Comparison of ENCODE assay signal across 26 mouse cellular contexts in the genomic region with DNA sequence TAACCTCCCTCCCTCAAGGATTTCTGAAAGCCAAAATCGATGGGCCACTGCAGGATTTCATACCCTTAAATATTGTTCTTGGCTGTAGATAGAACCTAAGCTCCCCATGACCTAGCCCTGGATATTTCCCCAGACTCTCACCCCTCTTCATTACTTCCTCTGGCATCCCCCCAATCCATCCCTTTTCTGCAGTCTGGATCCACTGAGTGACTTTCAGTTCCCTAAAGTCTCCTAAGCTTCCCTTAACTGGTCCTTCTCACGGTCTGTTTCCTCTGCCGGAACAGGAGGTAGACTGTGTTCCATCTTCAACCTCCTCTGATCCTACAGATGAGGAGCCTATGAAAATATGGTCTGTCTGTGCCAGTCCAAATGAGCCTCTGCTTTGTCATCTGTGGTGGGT. TPM values are rescaled to one million over a fixed set of nuclear protein-coding genes. Genes with fewer than 3 reads are reported as not detected.
"Had no signal": no experiment of that assay in that cellular context is flagged by ENCODE, and none has a peak within 500 bp of the region (broad histone marks: within the 10 kb centered on the region; RNA-seq: fewer than 3 reads in every experiment).

No protein-coding gene starts in this region.

- H3K4me2 ChIP-seq: lung, embryonic 15.5 days; midbrain, embryonic 11.5 days; midbrain, embryonic 13.5 days; midbrain, embryonic 15.5 days; neural tube, embryonic 13.5 days; neural tube, embryonic 15.5 days had no signal

- H3K36me3 ChIP-seq: lung, embryonic 15.5 days; midbrain, embryonic 13.5 days; midbrain, embryonic 15.5 days; neural tube, embryonic 13.5 days; neural tube, embryonic 15.5 days had no signal

- H3K9ac ChIP-seq: liver, postnatal 0 days; lung, embryonic 15.5 days; midbrain, embryonic 13.5 days; midbrain, embryonic 15.5 days; neural tube, embryonic 13.5 days; neural tube, embryonic 15.5 days had no signal

- ATAC-seq: liver, postnatal 0 days; lung, postnatal 0 days; midbrain, embryonic 13.5 days; midbrain, embryonic 15.5 days had no signal

- H3K9me3 ChIP-seq: lung, embryonic 15.5 days; megakaryocyte, embryonic 14.5 days; midbrain, embryonic 13.5 days; midbrain, embryonic 15.5 days; neural tube, embryonic 13.5 days; neural tube, embryonic 15.5 days had no signal

- H3K4me3 ChIP-seq: lung, embryonic 15.5 days; megakaryocyte, embryonic 14.5 days; midbrain, embryonic 13.5 days; midbrain, embryonic 15.5 days; myocyte; neural tube, embryonic 13.5 days; neural tube, embryonic 15.5 days had no signal

- H3K4me1 ChIP-seq: lung, embryonic 15.5 days; midbrain, embryonic 13.5 days; midbrain, embryonic 15.5 days; neural tube, embryonic 13.5 days; neural tube, embryonic 15.5 days had no signal

- H3K27me3 ChIP-seq: lung, embryonic 15.5 days; midbrain, embryonic 13.5 days; midbrain, embryonic 15.5 days; neural tube, embryonic 13.5 days; neural tube, embryonic 15.5 days had no signal

- DNase-seq: liver, postnatal 0 days; lung, adult 2 months; lung, postnatal 14 days; lung, postnatal 36 days; retina, postnatal 1 day; right cerebral cortex, adult 18-20 months; right cerebral cortex, postnatal 25 days; right cerebral cortex, postnatal 4 days; spleen, adult 18-20 months; thymus, adult 18-20 months; thymus, postnatal 14 days; thymus, postnatal 36 days had no signal

- H3K27ac ChIP-seq: lung, embryonic 15.5 days; macrophage; midbrain, embryonic 13.5 days; midbrain, embryonic 15.5 days; neural tube, embryonic 13.5 days; neural tube, embryonic 15.5 days had no signal

RNA-seq across cellular contexts. Expression of gene Sowahd, which starts 18.7 kb away (rescaled TPM):
- total RNA-seq: midbrain, postnatal 0 days had no signal
- polyA plus RNA-seq: liver, postnatal 0 days; lung, adult 2 months; lung, embryonic 15.5 days; lung, postnatal 0 days; macrophage; midbrain, embryonic 11.5 days; midbrain, embryonic 13.5 days; midbrain, embryonic 15.5 days; myocyte; neural tube, embryonic 11.5 days; neural tube, embryonic 15.5 days; stomach, embryonic 14.5 days; stomach, embryonic 16.5 days had no signal
